Mouse (Mus musculus) bone marrow macrophage, adult 2 months (primary cell): ENCODE results near the gene Fam19a2.

Source experiments
- CTCF ChIP-seq: IDR thresholded peaks from 2 replicates; pipeline ENCODE4 v1.5.1; 2012; ENCODE audit warnings: low read depth, mild to moderate bottlenecking, low read length, moderate library complexity
- POLR2A ChIP-seq: IDR thresholded peaks from 2 replicates; pipeline ENCODE4 v1.6.1; 2012; ENCODE audit warnings: mild to moderate bottlenecking, low read depth, low read length, borderline replicate concordance

GRCm38 (mm10) chr10:123671208-123671607, 407.4 kb downstream of the Fam19a2 start:
- TF ChIP-seq CTCF, result no peak
- TF ChIP-seq POLR2A, result no peak
